Mouse (Mus musculus) liver, embryonic 14 days (tissue): ENCODE measurements around the gene Morc2b. TPM values are rescaled to one million over a fixed set of nuclear protein-coding genes. Genes with fewer than 3 reads are reported as not detected.

Source experiments
- polyA plus RNA-seq: library from polyadenylated mRNA; depleted of rRNA; stranded (reverse); fragments of >200 nt; gene quantifications from 2 replicates; pipeline ENCODE4 v1.2.3, GENCODE M21; 2012; rRNA removed

The Morc2b gene
- polyA plus RNA-seq, result not detected in 2 replicates

DNA sequence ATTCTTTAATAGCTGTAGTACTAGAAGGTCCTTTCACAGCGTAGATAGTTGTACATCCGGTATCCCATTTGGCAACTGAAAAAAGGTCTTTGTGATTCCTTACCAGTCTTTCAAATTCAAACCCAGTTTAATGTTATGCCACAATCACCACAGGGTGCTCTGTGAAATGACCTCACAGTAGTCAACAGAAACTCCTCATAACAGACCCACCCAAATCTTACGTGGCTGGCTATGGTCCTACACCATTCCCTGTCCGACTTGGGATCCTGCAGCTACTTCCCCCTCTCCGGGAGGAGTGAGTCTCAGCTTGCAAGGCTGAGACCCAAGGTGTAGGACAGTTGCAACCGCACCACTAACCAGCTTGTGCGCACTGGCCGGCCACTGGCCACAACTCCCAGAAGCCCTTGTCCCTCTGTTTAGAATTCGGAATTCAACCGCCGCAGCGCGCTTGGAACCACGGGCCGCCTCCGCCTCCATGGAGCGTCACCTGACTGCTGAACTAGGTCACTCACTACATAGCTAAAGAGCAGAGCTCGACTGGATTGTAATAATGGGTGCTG lies at the start of gene Morc2b:
Gene Morc2b (minus strand): TSS at position 423 of the 560 bp plus-strand sequence.

DNA sequence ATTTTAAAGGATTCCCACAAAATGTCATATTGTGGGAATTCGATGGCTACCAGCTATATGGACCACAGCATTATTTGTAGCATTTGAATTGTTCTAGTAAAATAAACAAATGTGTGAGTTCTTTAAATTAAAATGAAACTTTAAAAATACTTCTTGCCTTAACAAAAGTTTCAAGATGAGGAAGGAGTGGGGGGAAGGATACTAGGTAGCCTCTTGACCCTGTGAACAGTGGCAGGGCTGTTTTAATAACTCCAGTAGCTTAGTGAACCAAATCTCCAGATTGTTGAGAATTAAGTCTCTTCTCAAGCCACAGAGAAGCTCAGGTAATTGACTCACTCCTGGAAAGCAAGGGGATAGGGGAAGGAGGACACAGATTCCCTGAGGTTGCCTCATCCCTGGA lies 28.7 kb upstream of the Morc2b start, which contains the start of gene Olfr55:
Gene Olfr55 (plus strand): TSS at position 301 of the 400 bp plus-strand sequence.

DNA sequence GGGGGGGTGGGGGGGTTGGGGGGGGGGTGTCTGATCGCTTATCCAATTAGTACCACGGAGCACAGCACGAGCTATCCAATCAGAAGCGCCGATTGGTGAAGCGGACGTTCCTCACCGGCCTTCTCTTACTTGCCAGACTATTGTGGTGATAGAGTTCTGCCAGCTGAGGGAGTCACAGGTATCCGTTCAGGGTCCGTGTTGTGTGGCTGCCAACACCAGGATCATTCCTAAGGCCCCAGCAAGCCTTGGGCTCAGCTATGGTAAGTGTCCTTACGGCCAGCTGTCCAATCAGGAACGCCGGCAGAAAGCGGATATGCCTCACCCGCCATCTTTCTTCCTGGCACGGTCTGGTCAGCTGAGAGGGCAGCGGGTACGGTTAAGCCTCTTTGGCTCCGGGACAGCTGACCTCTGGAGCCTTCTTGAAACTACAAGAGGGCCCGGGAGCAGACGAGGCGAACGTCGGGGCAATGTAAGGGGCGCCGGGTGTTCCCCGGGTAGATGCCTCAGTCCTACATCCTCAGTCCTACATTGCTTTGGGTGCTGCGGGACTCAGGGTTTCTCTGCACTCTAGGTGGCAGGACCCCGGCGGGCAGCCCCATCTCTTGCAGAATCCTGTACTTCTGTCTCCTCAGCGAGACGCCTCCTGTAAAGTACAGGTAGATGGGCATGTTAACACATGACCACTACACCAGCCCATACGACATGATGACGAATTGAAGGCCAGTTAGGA lies 50.1 kb downstream of the Morc2b start, which contains the start of gene Zfp563:
Gene Zfp563 (plus strand): TSS at position 91 of the 730 bp plus-strand sequence.

DNA sequence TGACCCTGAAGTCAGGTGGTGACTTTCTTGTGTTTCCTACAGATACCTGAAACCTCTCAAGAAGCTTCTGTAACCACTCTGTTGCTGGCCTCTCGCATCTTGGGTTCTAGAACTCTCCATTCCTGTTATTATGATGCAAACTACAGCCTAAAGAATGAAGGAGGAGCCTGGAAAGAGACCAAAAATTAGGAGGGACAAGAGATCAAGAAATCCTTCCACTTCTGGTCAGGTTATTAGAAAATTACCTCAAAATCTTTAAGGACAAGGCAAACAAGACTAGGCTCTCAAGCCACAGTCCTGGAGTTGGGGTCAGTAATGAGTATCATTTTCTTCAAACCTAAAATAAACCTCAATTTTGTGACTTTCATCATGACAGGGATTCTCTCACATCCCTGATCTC lies 71.5 kb downstream of the Morc2b start, which contains the start of gene 4921501E09Rik:
Gene 4921501E09Rik (minus strand): TSS at position 101 of the 400 bp plus-strand sequence.

Other genes starting within 250 kb of the Morc2b start
- gene Zfp870, start 248.0 kb downstream of the Morc2b start, polyA plus RNA-seq, result 0.90 and 0.93 TPM in 2 replicates
- gene Cyp4f14, start 222.3 kb downstream of the Morc2b start, polyA plus RNA-seq, result not detected in 2 replicates
- 3.7 and 3.9 TPM in 2 replicates for gene Cyp4f13, start 192.3 kb downstream of the Morc2b start, polyA plus RNA-seq
- 2.7 and 3.1 TPM in 2 replicates for gene Zfp472, start 173.9 kb downstream of the Morc2b start, polyA plus RNA-seq
- 1.9 and 2.1 TPM in 2 replicates for gene Zfp952, start 146.6 kb downstream of the Morc2b start, polyA plus RNA-seq
- gene Zfp763, start 106.3 kb downstream of the Morc2b start, polyA plus RNA-seq, result 1.3 and 1.5 TPM in 2 replicates
- not detected in 2 replicates for gene 4921501E09Rik, start 71.6 kb downstream of the Morc2b start, polyA plus RNA-seq
- gene Zfp563, start 50.4 kb downstream of the Morc2b start, polyA plus RNA-seq, result 0.67 and 0.91 TPM in 2 replicates
- not detected in 2 replicates for gene Olfr55, start 28.8 kb upstream of the Morc2b start, polyA plus RNA-seq
- gene Olfr239, start 51.6 kb upstream of the Morc2b start, polyA plus RNA-seq, result not detected in 2 replicates
- gene Olfr1564, start 82.0 kb upstream of the Morc2b start, polyA plus RNA-seq, result 0.01 and 0.02 TPM in 2 replicates
- gene Zfp955a, start 115.5 kb upstream of the Morc2b start, polyA plus RNA-seq, result 2.1 and 2.3 TPM in 2 replicates
- gene Olfr63, start 125.0 kb upstream of the Morc2b start, polyA plus RNA-seq, result not detected in 2 replicates
- gene Zfp955b, start 149.9 kb upstream of the Morc2b start, polyA plus RNA-seq, result 1.7 and 1.8 TPM in 2 replicates
- gene Zfp81, start 219.2 kb upstream of the Morc2b start, polyA plus RNA-seq, result 1.9 and 2.1 TPM in 2 replicates